ENCODE assay signal across 8 mouse cellular contexts in the genomic region with DNA sequence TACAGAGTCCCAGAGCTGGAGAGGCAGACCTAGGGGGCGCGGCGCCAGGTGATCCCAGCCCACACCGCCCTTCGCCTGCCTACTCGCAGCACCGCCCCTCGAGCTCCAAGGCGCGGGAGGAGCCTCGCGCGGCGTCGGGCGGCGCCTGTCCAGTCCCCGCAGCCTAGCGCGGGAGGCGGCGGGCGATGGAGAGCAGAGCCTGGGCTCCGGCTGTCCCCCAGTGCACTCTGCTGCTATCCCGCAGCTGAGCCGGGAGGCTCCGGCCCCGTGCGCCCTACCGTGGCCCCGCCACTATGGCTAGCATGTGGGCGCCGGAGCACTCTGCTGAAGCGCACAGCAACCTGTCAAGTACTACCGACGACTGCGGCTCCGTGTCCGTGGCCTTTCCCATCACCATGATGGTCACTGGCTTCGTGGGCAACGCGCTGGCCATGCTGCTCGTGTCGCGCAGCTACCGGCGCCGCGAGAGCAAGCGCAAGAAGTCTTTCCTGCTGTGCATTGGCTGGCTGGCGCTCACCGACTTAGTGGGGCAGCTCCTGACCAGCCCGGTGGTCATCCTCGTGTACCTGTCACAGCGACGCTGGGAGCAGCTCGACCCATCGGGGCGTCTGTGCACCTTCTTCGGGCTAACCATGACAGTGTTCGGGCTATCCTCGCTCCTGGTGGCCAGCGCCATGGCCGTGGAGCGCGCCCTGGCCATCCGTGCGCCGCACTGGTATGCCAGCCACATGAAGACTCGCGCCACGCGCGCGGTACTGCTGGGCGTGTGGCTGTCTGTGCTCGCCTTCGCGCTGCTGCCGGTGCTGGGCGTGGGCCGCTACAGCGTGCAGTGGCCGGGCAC. TPM values are rescaled to one million over a fixed set of nuclear protein-coding genes. Genes with fewer than 3 reads are reported as not detected.
A peak's percentile ranks its signal among the peaks of the same experiment; 100 is the strongest.
DNase-seq lines count a peak whose midpoint lies in the region; ATAC-seq and TF ChIP-seq lines count a peak whose summit lies in the region.

A gene (plus strand): TSS at position 168 of the 841 bp plus-strand sequence.

- H3K36me3 ChIP-seq in kidney, embryonic 15.5 days, result no peaks in the 10 kb centered on the region
- H3K36me3 ChIP-seq in liver, embryonic 14.5 days (replicated peaks; ENCODE audit: control insufficient read depth, insufficient read depth, low read depth), result no peaks in the 10 kb centered on the region
- H3K36me3 ChIP-seq in neural tube, embryonic 14.5 days (ENCODE audit: control insufficient read depth, insufficient read depth, low read length), result no peaks in the 10 kb centered on the region

- under 1% methylated on average over 84 of the region's 84 CpGs for WGBS in kidney, embryonic 15.5 days
- WGBS in liver, embryonic 14.5 days (ENCODE audit: insufficient replicate concordance), result under 1% methylated on average over 84 of the region's 84 CpGs
- WGBS in neural tube, embryonic 14.5 days, result 2% methylated on average over 83 of the region's 84 CpGs

- H3K27ac ChIP-seq in kidney, embryonic 15.5 days, result no peak within 1 kb of the TSS
- no peak within 1 kb of the TSS for H3K27ac ChIP-seq in liver, embryonic 14.5 days
- no peak within 1 kb of the TSS for H3K27ac ChIP-seq in neural tube, embryonic 14.5 days (ENCODE audit: low read depth, low read length)

- H3K9me3 ChIP-seq in kidney, embryonic 15.5 days (replicated peaks), result no peaks in the 10 kb centered on the region
- no peaks in the 10 kb centered on the region for H3K9me3 ChIP-seq in liver, embryonic 14.5 days (ENCODE audit: control insufficient read depth, low read length)
- H3K9me3 ChIP-seq in neural tube, embryonic 14.5 days (ENCODE audit: control insufficient read depth, low read length), result no peaks in the 10 kb centered on the region

- H3K27me3 ChIP-seq in kidney, embryonic 15.5 days, result peaks cover 39% of the 10 kb centered on the region
- peaks cover 18% of the 10 kb centered on the region for H3K27me3 ChIP-seq in liver, embryonic 14.5 days (ENCODE audit: control insufficient read depth, insufficient read depth, low read length)
- H3K27me3 ChIP-seq in neural tube, embryonic 14.5 days (ENCODE audit: control insufficient read depth, insufficient read depth, low read length), result peaks cover 17% of the 10 kb centered on the region

- peaks cover 16% of the 10 kb centered on the region for H3K4me1 ChIP-seq in kidney, embryonic 15.5 days
- H3K4me1 ChIP-seq in liver, embryonic 14.5 days (replicated peaks; ENCODE audit: control insufficient read depth in 2 of 2, insufficient read depth in 2 of 2, low read length in 1 of 2), result no peaks in the 10 kb centered on the region; a peak in 1 of 4 replicates
- 0 out of 2 replicates have a peak, but pooled peaks cover 6% of the 10 kb centered on the region for H3K4me1 ChIP-seq in neural tube, embryonic 14.5 days (ENCODE audit: control insufficient read depth, insufficient read depth, low read length)

- peak within 1 kb of the TSS; percentile 52 for H3K4me3 ChIP-seq in kidney, embryonic 15.5 days (replicated peaks)
- H3K4me3 ChIP-seq in liver, embryonic 14.5 days (ENCODE audit: insufficient read depth in 1 of 2, low read depth in 2 of 2, low read length in 2 of 2), result peak within 1 kb of the TSS; percentile 29 to 51
- peak within 1 kb of the TSS; percentile 44 for H3K4me3 ChIP-seq in neural tube, embryonic 14.5 days (ENCODE audit: low read depth, low read length)

- peak; percentile 9 to 23 for DNase-seq in lung, adult 18-20 months
- DNase-seq in lung, postnatal 10 days, result no peak
- no peak for DNase-seq in liver, embryonic 14.5 days (ENCODE audit: low read depth in 3 of 3, low spot score in 3 of 3)
- no peak for DNase-seq in natural killer cell, adult 2 months (ENCODE audit: low spot score in 2 of 2)

- TF ChIP-seq CTCF in liver, embryonic 14.5 days (IDR thresholded peaks at IDR 0.05; ENCODE audit: low read depth), result no peak

- ATAC-seq in common myeloid progenitor, adult 5-6 weeks (replicated peaks; ENCODE audit: low read depth, poor library complexity, severe bottlenecking), result peak; percentile 67
- ATAC-seq in granulocyte monocyte progenitor cell, adult 5-6 weeks (replicated peaks; ENCODE audit: poor library complexity, severe bottlenecking), result peak; percentile 74
- peak; percentile 85 for ATAC-seq in kidney, embryonic 15.5 days (replicated peaks; ENCODE audit: low FRiP score)
- ATAC-seq in liver, embryonic 14.5 days (ENCODE audit: insufficient read depth), result peak; percentile 52
- peak; percentile 75 for ATAC-seq in neural tube, embryonic 14.5 days (ENCODE audit: low read depth)

- peak within 1 kb of the TSS; percentile 23; the same call in 1 of the 2 replicates for H3K9ac ChIP-seq in kidney, embryonic 15.5 days
- no peak within 1 kb of the TSS; the same call in 1 of the 2 replicates for H3K9ac ChIP-seq in liver, embryonic 14.5 days (replicated peaks)
- peak within 1 kb of the TSS; percentile 32 for H3K9ac ChIP-seq in neural tube, embryonic 14.5 days (replicated peaks; ENCODE audit: low read depth, low read length)

- TF ChIP-seq EP300 in liver, embryonic 14.5 days (IDR thresholded peaks at IDR 0.05; ENCODE audit: low read depth), result no peak

- peak within 1 kb of the TSS; percentile 95 for H3K4me2 ChIP-seq in kidney, embryonic 15.5 days
- peak within 1 kb of the TSS; percentile 72 for H3K4me2 ChIP-seq in liver, embryonic 14.5 days (ENCODE audit: low read depth)
- H3K4me2 ChIP-seq in neural tube, embryonic 14.5 days (ENCODE audit: low read depth, low read length), result peak within 1 kb of the TSS; percentile 88

RNA-seq across cellular contexts. Expression of the gene that starts here (rescaled TPM):
- 23.3 and 25.3 TPM in 2 replicates for total RNA-seq in common myeloid progenitor, adult 5-6 weeks (2017)
- total RNA-seq in granulocyte monocyte progenitor cell, adult 5-6 weeks (2014; fragmentation: Nextera tagmentation), result 3.2 and 3.4 TPM in 2 replicates
- total RNA-seq in granulocyte monocyte progenitor cell, adult 5-6 weeks (2017), result 3.7 and 6.3 TPM in 2 replicates
- 4.5 and 7.2 TPM in 2 replicates for polyA plus RNA-seq in kidney, embryonic 15.5 days (2015; fragmentation: Nextera tagmentation; extraction: Ambion mirVana)
- 1.0 and 1.4 TPM in 2 replicates for polyA plus RNA-seq in liver, embryonic 14.5 days (2012; rRNA removed)
- 2.3 and 2.5 TPM in 2 replicates for polyA plus RNA-seq in liver, embryonic 14.5 days (2014; fragmentation: Nextera tagmentation; extraction: Ambion mirVana)
- polyA plus RNA-seq in neural tube, embryonic 14.5 days (2014; fragmentation: Nextera tagmentation; extraction: Ambion mirVana), result 6.2 and 8.6 TPM in 2 replicates

Comparison
In these comparisons a context has a peak if more than half of its experiments do, and no peak if none do; other contexts are left out.
1. DNase-seq: peak in lung, adult 18-20 months (2 of 2); none in lung, postnatal 10 days (single experiment), liver, embryonic 14.5 days (0 of 3) and natural killer cell, adult 2 months (0 of 2).
2. Peak in every context shown above with its lines, with median percentiles within 50 percentile points of each other: ATAC-seq, H3K4me2 ChIP-seq and H3K4me3 ChIP-seq.